Mouse (Mus musculus): Measurements from ENCODE around the gene Gm17334.

DNA sequence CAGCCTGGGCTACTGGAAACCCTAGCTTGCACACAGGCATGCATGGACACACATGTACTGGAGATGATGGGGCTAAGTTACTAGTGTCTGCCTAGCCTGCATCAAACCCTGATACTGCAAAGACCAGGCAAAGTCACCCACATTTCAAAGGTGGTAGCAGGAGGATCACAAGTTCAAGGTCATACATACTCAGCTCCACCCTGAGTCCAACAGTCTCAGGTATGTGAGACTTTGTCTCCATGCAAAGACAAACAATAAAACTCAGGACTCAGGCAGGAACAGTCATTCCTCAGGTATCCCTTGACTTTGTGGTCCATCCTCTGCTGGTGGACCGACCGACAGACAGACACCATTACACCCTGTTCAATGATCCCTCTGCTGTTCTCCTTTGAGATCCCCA, 10.6 kb downstream of the Gm17334 start:
- TF ChIP-seq POLR2A (IDR thresholded peaks at IDR 0.05; ENCODE audit: low read depth, low read length) (no peak), CTCF (IDR thresholded peaks at IDR 0.05; ENCODE audit: borderline replicate concordance, insufficient read depth, low read length) (no peak)
